9 mouse cellular contexts compared by ENCODE assay signal in the genomic region with DNA sequence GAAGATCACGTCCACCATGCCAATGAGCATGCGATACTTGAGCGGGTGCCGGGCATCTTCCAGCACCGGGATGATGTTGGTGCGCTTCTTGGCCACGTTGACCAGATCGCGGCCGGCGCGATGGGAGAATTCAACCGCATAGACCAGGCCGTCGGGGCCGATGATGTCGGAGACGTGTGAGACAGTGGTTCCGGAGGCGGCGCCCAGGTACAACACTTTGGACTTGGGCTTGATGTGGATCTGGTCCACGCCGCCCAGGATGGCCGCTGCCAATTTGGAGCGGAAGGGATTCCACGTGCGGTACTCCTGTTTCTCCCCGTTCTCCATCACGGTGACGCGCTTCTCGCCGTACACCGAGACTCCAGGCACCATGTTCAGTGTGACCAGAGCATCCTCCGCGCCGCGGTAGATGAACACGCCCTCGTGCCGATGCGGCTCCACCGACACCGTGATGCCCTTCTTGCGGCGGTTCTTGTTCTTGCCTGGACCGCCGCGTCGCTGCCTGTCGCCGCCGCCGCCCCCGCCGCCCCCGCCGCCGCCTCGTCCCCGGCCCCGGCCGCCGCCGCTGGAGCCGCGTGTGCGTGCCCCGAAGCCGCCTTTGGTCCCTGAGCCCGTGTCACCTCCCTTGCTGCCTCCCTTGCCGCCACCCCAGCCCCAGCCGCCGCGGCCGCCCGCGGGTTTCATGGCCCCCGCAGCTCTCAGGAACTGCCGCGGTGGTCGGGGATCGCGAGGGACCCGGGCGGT. TPM values are rescaled to one million over a fixed set of nuclear protein-coding genes. Genes with fewer than 3 reads are reported as not detected.
DNase-seq lines count a peak whose midpoint lies in the region; ATAC-seq lines count a peak whose summit lies in the region.
"Had no signal": no experiment of that assay in that cellular context is flagged by ENCODE, and none has a peak within 500 bp of the region (broad histone marks: within the 10 kb centered on the region; RNA-seq: fewer than 3 reads in every experiment).

No protein-coding gene starts in this region.

- 4% methylated on average over 86 of the region's 86 CpGs for WGBS in heart, embryonic 10.5 days
- 3% methylated on average over 77 of the region's 86 CpGs for WGBS in forebrain, embryonic 12.5 days

- no peaks in the 10 kb centered on the region for H3K36me3 ChIP-seq in heart, embryonic 10.5 days
- no peaks in the 10 kb centered on the region for H3K36me3 ChIP-seq in forebrain, embryonic 12.5 days (replicated peaks)

- peak overlapping the region; percentile 66 for H3K9ac ChIP-seq in forebrain, embryonic 12.5 days

- no peaks in the 10 kb centered on the region for H3K9me3 ChIP-seq in heart, embryonic 10.5 days
- H3K9me3 ChIP-seq in forebrain, embryonic 12.5 days = no peaks in the 10 kb centered on the region

- peaks cover 63% of the 10 kb centered on the region for H3K27me3 ChIP-seq in heart, embryonic 10.5 days (ENCODE audit: insufficient read depth, poor library complexity, severe bottlenecking)
- peaks cover 52% of the 10 kb centered on the region for H3K27me3 ChIP-seq in forebrain, embryonic 12.5 days

- peak overlapping the region; percentile 58 for H3K4me3 ChIP-seq in heart, embryonic 10.5 days
- peak overlapping the region; percentile 68 for H3K4me3 ChIP-seq in forebrain, embryonic 12.5 days (replicated peaks)
- H3K4me3 ChIP-seq: erythroblast, embryonic 14.5 days had no signal

- peaks cover 14% of the 10 kb centered on the region for H3K4me1 ChIP-seq in heart, embryonic 10.5 days
- peaks cover 19% of the 10 kb centered on the region for H3K4me1 ChIP-seq in forebrain, embryonic 12.5 days

- no peak for DNase-seq in heart, embryonic 10.5 days (ENCODE audit: low spot score)
- DNase-seq in heart, adult 11 months = no peak
- DNase-seq in R1 (ENCODE audit: low read depth, low spot score) (peak; percentile 34), adipocyte (ENCODE audit: low spot score) (no peak)
- DNase-seq in layer of hippocampus, postnatal 25 days (ENCODE audit: extremely low spot score in 1 of 2, low spot score in 1 of 2) = peak; percentile 22 to 35
- DNase-seq in neural tube, embryonic 10.5 days (ENCODE audit: extremely low spot score, low spot score) = peak; percentile 48
- no peak for DNase-seq in adrenal gland, postnatal 36 days

- H3K4me2 ChIP-seq in forebrain, embryonic 12.5 days = peak overlapping the region; percentile 96

- ATAC-seq in forebrain, embryonic 12.5 days (ENCODE audit: low FRiP score) = peak; percentile 72

- no peak overlapping the region for H3K27ac ChIP-seq in heart, embryonic 10.5 days
- peak overlapping the region; percentile 66; the same call in 1 of the 2 replicates for H3K27ac ChIP-seq in forebrain, embryonic 12.5 days

RNA-seq across cellular contexts. Expression of gene Fbll1, which starts 0.8 kb away (rescaled TPM):
- not detected in 2 replicates for polyA plus RNA-seq in heart, embryonic 10.5 days (2016; fragmentation: Nextera tagmentation; extraction: Ambion mirVana)
- 6.3 and 6.9 TPM in 2 replicates for polyA plus RNA-seq in forebrain, embryonic 12.5 days (2016; fragmentation: Nextera tagmentation; extraction: Ambion mirVana)
- total RNA-seq in layer of hippocampus, postnatal 25 days (2021) = 10 to 100 TPM; 50.7 to 53.7 TPM
- total RNA-seq in adrenal gland, postnatal 36 days (2021) = under 1 TPM in 1 of 2 experiments, not detected in 1; 0.46 TPM
- polyA plus RNA-seq: erythroblast, embryonic 14.5 days had no signal

RNA-seq across cellular contexts. Expression of gene Pank3, which starts 28.6 kb away (rescaled TPM):
- 9.4 and 10.7 TPM in 2 replicates for polyA plus RNA-seq in heart, embryonic 10.5 days (2016; fragmentation: Nextera tagmentation; extraction: Ambion mirVana)
- 30.2 and 30.3 TPM in 2 replicates for polyA plus RNA-seq in forebrain, embryonic 12.5 days (2016; fragmentation: Nextera tagmentation; extraction: Ambion mirVana)
- total RNA-seq in layer of hippocampus, postnatal 25 days (2021) = 10 to 100 TPM; 43.8 to 44.8 TPM
- 10 to 100 TPM; 78.7 to 86.4 TPM for total RNA-seq in adrenal gland, postnatal 36 days (2021)

RNA-seq across cellular contexts. Expression of gene Rars, which starts 36.4 kb away (rescaled TPM):
- polyA plus RNA-seq in heart, embryonic 10.5 days (2016; fragmentation: Nextera tagmentation; extraction: Ambion mirVana) = 92.6 and 106 TPM in 2 replicates
- polyA plus RNA-seq in forebrain, embryonic 12.5 days (2016; fragmentation: Nextera tagmentation; extraction: Ambion mirVana) = 83.7 and 85.6 TPM in 2 replicates
- 10 to 100 TPM; 46.3 to 49.6 TPM for total RNA-seq in layer of hippocampus, postnatal 25 days (2021)
- total RNA-seq in adrenal gland, postnatal 36 days (2021) = 10 to 100 TPM; 71.8 to 82.4 TPM

Comparison
In these comparisons a context has a peak if more than half of its experiments do, and no peak if none do; other contexts are left out.
1. DNase-seq: peak in R1 (single experiment), layer of hippocampus, postnatal 25 days (2 of 2) and neural tube, embryonic 10.5 days (single experiment); none in heart, embryonic 10.5 days (single experiment), heart, adult 11 months (single experiment), adipocyte (single experiment) and adrenal gland, postnatal 36 days (0 of 2).
2. RNA of gene Fbll1, which starts 0.8 kb away (total RNA-seq): 50.7 to 53.7 TPM in layer of hippocampus, postnatal 25 days; 0.46 TPM in adrenal gland, postnatal 36 days; every median in the first group is over 10 times any median in the second.